Mouse (Mus musculus): ENCODE results near the gene Rhof. TPM values are rescaled to one million over a fixed set of nuclear protein-coding genes. Genes with fewer than 3 reads are reported as not detected.

Gene Rhof
- polyA plus RNA-seq, 1 experiment = 32.3 TPM

DNA sequence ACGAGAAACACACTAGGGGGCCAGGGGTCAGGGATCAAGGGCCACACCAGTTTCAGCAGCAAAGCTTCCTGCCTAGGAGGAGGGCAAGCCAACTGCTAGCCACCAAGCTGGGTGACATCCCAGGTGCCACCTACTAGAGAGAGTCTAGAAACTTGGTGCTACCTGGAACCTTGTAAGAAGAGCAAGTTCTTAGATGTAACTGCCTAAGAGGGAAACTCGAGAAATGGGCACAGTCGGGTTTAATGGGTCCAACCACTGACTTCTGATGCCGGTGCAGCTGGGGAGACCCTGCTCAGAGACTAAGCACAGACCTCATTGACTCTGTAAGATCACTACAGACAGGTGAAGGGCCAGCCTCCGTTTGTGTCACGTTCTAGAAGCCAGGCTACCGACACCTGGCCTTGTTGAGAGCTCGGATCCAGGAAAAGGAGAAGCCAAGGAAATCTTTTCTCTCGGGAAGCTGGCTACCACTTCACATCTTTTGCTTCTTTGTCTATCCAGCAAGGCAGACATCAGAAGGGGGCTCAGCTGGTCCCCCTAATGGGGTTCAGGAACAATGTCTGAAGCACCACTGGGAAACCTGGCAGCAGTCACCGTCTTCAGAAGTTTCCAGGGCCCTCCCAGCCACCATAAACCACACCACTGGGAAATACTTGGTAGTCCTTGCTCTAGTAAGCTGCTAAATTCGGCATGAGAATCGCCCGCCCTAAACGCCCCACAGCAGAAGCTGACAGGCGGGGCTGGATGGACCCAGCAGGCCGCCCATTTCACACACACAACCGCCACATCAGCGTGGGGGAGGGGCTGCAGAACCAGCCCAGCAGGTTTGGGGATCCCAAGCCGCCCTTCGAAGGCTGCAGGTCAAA is 4.8 kb upstream of the Rhof start:
- Histone ChIP-seq H3K4me1 (ENCODE audit: control insufficient read depth, insufficient read depth, low read length) (peaks cover 30% of the 10 kb centered on the region), H3K27me3 (ENCODE audit: control insufficient read depth, insufficient read depth, low read length) (no peaks in the 10 kb centered on the region), H3K27ac (ENCODE audit: insufficient read depth, low read length) (peak overlapping the region; percentile 100), H3K4me3 (replicated peaks; ENCODE audit: insufficient read depth, low read depth, low read length) (peak overlapping the region; percentile 84)
- TF ChIP-seq POLR2A (IDR thresholded peaks at IDR 0.05; ENCODE audit: borderline replicate concordance, insufficient read depth, low read length) = no peak
- TF ChIP-seq CTCF (IDR thresholded peaks at IDR 0.05; ENCODE audit: borderline replicate concordance, insufficient read depth, low read depth, low read length) = no peak
- DNase-seq = peak; percentile 68 to 70
- 2% methylated on average over 20 of the region's 20 CpGs for WGBS

DNA sequence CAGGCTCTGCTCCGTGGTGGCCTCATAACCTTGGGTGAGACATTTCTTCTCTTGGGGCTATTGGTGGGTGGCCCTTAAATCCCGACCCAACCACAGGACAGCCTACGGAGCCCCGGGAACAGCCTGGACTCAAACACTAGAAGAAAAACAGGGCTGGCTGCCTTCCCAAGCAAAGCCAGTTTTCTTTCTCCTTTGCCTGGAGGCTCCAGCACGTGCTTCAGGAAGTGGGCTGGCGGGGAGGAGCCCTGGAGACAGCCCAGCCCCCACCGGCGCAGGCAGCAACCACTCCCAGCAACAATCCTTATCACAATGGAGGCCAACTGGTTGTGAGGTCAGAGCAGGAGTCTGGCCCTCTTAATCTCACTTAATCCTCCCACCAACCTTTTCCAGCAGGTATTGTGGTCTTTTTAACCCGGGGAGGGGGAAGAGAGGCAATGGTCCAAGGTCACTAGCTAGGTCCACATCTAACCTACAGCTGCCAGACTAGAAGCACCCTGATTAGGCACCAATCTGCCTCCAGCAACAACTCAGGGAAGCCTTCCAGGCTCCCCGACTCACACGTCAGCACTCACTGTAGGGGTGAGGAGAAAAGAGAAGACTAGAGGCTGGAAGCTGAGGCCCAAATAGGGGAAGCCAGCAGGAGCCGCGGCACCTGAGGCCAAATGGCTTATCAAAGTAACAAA is 4.0 kb upstream of the Rhof start:
- TF ChIP-seq POLR2A (IDR thresholded peaks at IDR 0.05; ENCODE audit: borderline replicate concordance, insufficient read depth, low read length) = no peak
- no peak for TF ChIP-seq CTCF (IDR thresholded peaks at IDR 0.05; ENCODE audit: borderline replicate concordance, insufficient read depth, low read depth, low read length)
- peaks cover 30% of the 10 kb centered on the region for H3K4me1 ChIP-seq (ENCODE audit: control insufficient read depth, insufficient read depth, low read length)
- peak overlapping the region; percentile 100 for H3K27ac ChIP-seq (ENCODE audit: insufficient read depth, low read length)
- H3K4me3 ChIP-seq (replicated peaks; ENCODE audit: insufficient read depth, low read depth, low read length) = peak overlapping the region; percentile 45
- DNase-seq = peak; percentile 69 to 73
- H3K27me3 ChIP-seq (ENCODE audit: control insufficient read depth, insufficient read depth, low read length) = no peaks in the 10 kb centered on the region
- whole genome bisulfite sequencing = 4% methylated on average over 13 of the region's 13 CpGs

DNA sequence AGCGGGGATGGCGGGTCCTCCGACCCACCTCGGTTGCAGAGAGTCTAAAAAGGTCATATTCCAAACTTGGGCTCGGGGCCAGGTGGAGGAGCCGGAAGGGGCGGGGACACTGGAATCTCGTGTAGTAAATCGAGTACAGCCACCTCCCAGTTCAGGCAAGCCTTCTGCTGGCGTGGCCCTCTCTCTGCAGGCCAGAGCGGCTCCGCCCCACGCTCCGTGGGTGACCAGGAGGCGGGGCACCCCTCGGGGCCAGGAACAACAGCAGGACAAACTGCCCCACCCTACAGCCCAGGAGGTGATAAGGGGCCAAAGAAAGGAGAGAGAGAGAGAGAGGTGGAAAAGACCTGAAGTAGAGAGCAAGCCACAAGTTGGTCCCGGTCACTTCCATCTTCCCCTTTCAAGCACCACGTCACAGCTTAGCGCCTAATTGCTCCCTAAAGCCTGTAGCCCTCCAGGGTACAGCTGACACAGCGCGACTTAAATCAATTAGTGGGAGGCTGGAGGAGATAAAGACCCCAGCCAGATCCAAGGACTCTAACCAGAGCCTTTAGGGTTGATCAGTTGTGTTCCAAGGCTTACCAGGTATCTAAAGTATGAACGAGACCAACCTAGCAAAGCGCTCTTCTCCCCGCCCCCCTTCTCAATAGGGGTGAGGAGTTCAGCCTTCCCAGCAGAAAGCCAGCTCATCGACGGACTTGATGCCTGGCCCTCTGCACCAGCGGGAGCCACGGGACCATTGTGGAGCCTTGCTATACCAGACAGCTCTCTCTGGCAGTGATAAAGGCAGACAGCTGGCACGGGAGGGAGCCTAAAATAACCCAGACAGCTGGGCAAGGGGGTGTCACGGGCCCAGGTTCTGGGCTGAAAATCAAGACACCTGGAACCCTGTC is 3.2 kb upstream of the Rhof start:
- Histone ChIP-seq H3K27me3 (ENCODE audit: control insufficient read depth, insufficient read depth, low read length) (no peaks in the 10 kb centered on the region), H3K4me1 (ENCODE audit: control insufficient read depth, insufficient read depth, low read length) (peaks cover 30% of the 10 kb centered on the region), H3K27ac (ENCODE audit: insufficient read depth, low read length) (peak overlapping the region; percentile 100), H3K4me3 (replicated peaks; ENCODE audit: insufficient read depth, low read depth, low read length) (peak overlapping the region; percentile 45)
- peak; percentile 68 to 69 for DNase-seq
- TF ChIP-seq CTCF (IDR thresholded peaks at IDR 0.05; ENCODE audit: borderline replicate concordance, insufficient read depth, low read depth, low read length) = no peak
- TF ChIP-seq POLR2A (IDR thresholded peaks at IDR 0.05; ENCODE audit: borderline replicate concordance, insufficient read depth, low read length) = no peak
- WGBS = 7% methylated on average over 30 of the region's 30 CpGs

DNA sequence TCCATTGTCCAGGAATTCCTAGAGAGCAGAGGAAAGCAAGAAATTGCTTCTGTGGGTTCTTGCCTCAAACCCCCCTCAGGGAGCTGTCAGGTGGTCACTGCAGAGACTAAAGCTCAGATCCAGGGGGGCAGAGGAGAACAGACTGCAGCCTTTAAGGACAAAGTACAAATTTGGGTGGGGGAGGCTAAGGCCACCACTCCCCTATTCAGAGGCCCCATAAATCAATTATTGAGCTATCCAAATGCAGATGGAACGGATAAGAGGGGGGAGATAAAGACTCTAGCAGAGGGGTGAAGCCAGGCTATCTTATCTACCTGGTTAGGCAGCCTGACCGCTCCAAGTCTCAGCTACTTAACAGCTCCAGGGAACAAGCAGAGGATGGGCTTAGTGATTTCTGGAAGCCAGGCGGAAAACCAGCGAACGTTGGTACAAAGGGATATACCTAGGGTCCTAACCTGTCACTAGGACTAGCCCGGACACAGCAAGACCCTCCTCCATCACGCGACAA is 2.4 kb upstream of the Rhof start:
- no peak for DNase-seq
- no peak for TF ChIP-seq CTCF (IDR thresholded peaks at IDR 0.05; ENCODE audit: borderline replicate concordance, insufficient read depth, low read depth, low read length)
- no peak for TF ChIP-seq POLR2A (IDR thresholded peaks at IDR 0.05; ENCODE audit: borderline replicate concordance, insufficient read depth, low read length)
- H3K27me3 ChIP-seq (ENCODE audit: control insufficient read depth, insufficient read depth, low read length) = no peaks in the 10 kb centered on the region
- 26% methylated on average over 8 of the region's 8 CpGs for WGBS
- no peak overlapping the region; the same call in 1 of the 2 replicates for H3K27ac ChIP-seq (ENCODE audit: insufficient read depth, low read length)
- H3K4me1 ChIP-seq (ENCODE audit: control insufficient read depth, insufficient read depth, low read length) = peaks cover 30% of the 10 kb centered on the region
- H3K4me3 ChIP-seq (replicated peaks; ENCODE audit: insufficient read depth, low read depth, low read length) = no peak overlapping the region

DNA sequence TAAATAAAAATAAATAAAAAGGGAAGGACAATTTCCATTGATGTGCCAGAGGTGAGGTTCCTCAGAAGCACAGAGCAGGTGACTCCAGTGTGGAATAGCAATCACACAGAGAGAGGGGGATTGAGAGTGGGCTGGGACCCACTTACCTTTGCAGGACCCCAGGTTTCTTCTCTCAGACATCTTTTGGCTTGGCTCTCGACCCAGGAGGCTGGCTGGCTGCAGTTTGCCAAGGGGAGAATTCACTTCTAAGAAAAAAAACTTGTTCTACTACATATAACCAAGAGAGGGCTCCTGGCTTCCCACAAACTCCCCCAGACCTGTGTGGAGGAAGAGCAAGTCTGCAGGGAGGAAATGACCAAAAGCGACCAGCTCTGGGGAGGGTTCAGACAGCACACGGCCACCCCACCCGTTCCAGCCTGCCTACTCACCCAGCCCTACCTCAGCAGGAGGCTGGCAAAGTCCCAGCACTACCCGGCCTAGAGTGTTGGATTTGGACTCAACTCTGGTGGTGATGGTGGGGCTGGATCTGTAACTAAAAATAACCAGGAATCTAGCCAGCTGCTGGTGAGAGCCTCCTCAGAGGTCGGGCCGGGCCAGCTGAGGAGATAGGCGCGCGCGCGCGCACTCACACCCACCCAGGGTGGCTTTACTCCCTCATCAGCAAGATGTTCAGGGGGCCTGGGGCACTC is 1.8 kb upstream of the Rhof start:
- Histone ChIP-seq H3K4me3 (replicated peaks; ENCODE audit: insufficient read depth, low read depth, low read length) (no peak overlapping the region), H3K27ac (ENCODE audit: insufficient read depth, low read length) (peak overlapping the region; percentile 16; the same call in 1 of the 2 replicates), H3K27me3 (ENCODE audit: control insufficient read depth, insufficient read depth, low read length) (no peaks in the 10 kb centered on the region), H3K4me1 (ENCODE audit: control insufficient read depth, insufficient read depth, low read length) (peaks cover 30% of the 10 kb centered on the region)
- DNase-seq = peak; percentile 75 to 76
- TF ChIP-seq POLR2A (IDR thresholded peaks at IDR 0.05; ENCODE audit: borderline replicate concordance, insufficient read depth, low read length) (no peak), CTCF (IDR thresholded peaks at IDR 0.05; ENCODE audit: borderline replicate concordance, insufficient read depth, low read depth, low read length) (no peak)
- 10% methylated on average over 13 of the region's 13 CpGs for WGBS

DNA sequence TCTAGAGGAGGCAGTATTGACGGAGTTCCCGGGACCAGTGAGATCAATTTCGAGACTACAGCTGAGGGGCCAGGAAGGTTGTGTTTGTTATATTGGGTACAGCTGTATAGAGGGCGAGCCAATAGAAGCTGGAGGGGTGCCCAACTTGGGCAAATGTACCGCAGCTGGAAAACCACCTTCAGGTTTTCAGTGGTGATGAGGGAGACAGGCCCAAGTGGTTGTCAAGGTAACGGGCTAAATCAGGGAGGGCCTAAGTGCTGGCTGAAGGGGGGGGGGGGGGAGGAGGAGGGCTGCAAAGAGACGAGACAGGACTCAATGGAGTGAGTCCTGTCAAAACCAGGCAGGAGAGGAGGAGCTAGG is 1.3 kb upstream of the Rhof start:
- TF ChIP-seq CTCF (IDR thresholded peaks at IDR 0.05; ENCODE audit: borderline replicate concordance, insufficient read depth, low read depth, low read length) = no peak
- no peak for TF ChIP-seq POLR2A (IDR thresholded peaks at IDR 0.05; ENCODE audit: borderline replicate concordance, insufficient read depth, low read length)
- 25% methylated on average over 7 of the region's 7 CpGs for WGBS
- DNase-seq = no peak
- Histone ChIP-seq H3K4me1 (ENCODE audit: control insufficient read depth, insufficient read depth, low read length) (peaks cover 30% of the 10 kb centered on the region), H3K27ac (ENCODE audit: insufficient read depth, low read length) (no peak overlapping the region), H3K4me3 (replicated peaks; ENCODE audit: insufficient read depth, low read depth, low read length) (no peak overlapping the region), H3K27me3 (ENCODE audit: control insufficient read depth, insufficient read depth, low read length) (no peaks in the 10 kb centered on the region)

Data from cerebellum, adult 2 months (tissue).